Mouse (Mus musculus) heart, adult 9 months (tissue): ENCODE data around the gene Vdr.

Experiments
- DNase-seq, 2 experiments: peaks; one replicate each; pipeline ENCODE4 v3.0.0; 2022; ENCODE audit warnings: low spot score in 2 of 2

Vdr gene

GRCm38 (mm10) chr15:97812126-97812525, 98.3 kb downstream of the Vdr start:
- DNase-seq = peak; percentile 80 to 85

DNA sequence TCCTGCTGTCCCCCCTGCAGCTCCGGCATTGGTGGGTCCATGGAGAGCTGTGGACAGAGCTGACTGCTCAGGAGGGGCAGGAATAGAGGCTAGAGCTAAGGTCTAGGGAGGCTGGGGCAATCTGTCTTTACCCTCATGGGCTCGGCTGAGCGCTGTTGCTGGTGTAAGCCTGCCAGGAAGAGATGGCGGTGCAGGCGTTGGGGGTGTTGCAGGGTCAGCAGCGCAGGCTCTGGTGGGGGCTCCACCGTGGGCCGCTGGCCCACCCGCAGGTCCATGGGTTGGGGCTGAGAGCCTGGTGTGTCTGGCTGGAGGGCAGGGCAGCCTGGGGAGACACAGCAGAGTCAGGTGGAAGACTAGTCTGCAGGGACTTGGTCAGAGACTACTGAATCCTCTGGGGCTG, 99.1 kb downstream of the Vdr start:
- no peak for DNase-seq

- no peak for DNase-seq
Observed at GRCm38 (mm10) chr15:97810399-97810798, 100.0 kb downstream of the Vdr start.

DNA sequence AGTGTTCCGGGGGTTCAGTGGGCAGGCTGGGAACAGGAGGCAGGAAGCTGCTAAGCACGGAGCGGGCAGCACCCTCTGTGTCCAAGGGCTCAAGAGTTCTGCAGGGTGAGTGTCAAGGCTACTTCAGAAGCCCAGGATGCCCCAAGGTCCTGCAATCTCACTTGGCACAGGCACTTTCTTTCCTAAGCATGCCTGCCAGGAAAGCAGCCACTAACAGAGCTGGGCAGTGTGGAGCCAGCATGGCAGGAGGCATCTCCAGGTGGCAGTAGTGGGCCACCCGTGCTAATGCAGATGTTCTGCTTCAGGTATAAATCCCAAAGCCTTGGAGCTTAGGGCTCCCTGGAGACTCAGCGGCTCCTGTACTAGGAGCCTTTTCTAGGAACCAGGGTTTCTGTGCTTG, 100.5 kb downstream of the Vdr start:
- no peak for DNase-seq

DNA sequence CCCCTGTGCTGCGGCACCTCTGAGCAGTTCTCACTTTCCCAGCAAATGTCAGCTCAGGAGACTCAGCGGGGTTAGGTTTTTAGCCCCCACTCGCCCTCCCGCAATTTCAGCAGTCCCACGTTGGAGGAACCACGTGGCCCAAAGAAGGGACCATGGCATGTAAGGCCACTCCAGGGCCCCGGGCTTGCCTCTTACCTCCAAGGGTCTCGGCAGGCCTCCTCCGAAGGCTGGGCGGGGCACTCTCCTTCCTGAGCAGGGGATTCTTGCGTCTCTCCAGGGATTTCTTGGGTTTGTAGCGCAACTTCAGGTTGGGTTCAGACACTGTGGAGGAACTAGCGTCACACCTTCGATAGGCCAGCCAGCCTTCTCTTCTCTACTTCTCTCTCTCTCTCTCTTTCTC, 101.2 kb downstream of the Vdr start:
- no peak for DNase-seq

DNA sequence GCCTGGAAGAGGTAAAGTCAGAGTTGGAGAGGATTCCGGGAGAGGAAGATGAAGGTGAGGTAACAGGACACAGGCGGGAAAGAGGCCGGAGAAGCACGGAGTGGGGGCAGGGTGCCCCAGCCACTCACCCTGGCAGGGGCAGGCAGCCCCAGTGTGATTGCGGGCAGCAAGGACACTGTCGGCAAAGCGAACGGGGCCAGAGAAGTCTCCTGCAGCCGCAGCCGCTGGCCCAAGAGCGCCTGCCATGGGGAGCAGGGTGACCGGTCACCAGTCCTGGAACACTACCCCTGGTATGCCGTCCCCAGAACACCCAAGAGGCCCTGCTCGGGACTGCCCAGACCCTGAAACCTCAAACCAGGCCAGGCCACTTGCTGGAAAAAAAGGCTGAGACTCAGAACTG, 101.9 kb downstream of the Vdr start:
- DNase-seq = no peak

- no peak for DNase-seq
Observed at GRCm38 (mm10) chr15:97807867-97808266, 102.6 kb downstream of the Vdr start.
